Mouse (Mus musculus) liver, embryonic 13.5 days (tissue): Measurements from ENCODE around the gene 4930442H23Rik. TPM values are rescaled to one million over a fixed set of nuclear protein-coding genes. Genes with fewer than 3 reads are reported as not detected.

ENCODE experiments used
- ATAC-seq: fragments of 200-750 bp; cut with Nextera tagmentation; 2 replicates; pipeline ENCODE4 v1.8.0; 2017; ENCODE audit warnings: low read depth, mild to moderate bottlenecking, moderate number of reproducible peaks, moderate library complexity
- DNase-seq: peaks from one replicate; pipeline ENCODE4 v3.0.0; 2022
- H3K27ac ChIP-seq: fragments of 300-500 bp; sonication (generic); 2 replicates; pipeline ENCODE4 v1.5.1; 2015; ENCODE audit warnings: moderate library complexity, mild to moderate bottlenecking, inconsistent platforms
- H3K27me3 ChIP-seq: fragments of 300-500 bp; sonication (generic); 2 replicates; pipeline ENCODE4 v1.6.1; 2015; ENCODE audit warnings: mild to moderate bottlenecking, inconsistent platforms
- H3K36me3 ChIP-seq: fragments of 300-500 bp; sonication (generic); 2 replicates; pipeline ENCODE4 v1.6.1; 2015; ENCODE audit warnings: mild to moderate bottlenecking, inconsistent platforms
- H3K4me1 ChIP-seq: fragments of 300-500 bp; sonication (generic); replicated peaks from 2 replicates; pipeline ENCODE4 v1.6.1; 2015; ENCODE audit warnings: inconsistent platforms
- H3K4me2 ChIP-seq: fragments of 300-500 bp; sonication (generic); 2 replicates; pipeline ENCODE4 v1.6.1; 2015; ENCODE audit warnings: inconsistent platforms, mild to moderate bottlenecking, moderate library complexity
- H3K4me3 ChIP-seq: fragments of 300-500 bp; sonication (generic); replicated peaks from 2 replicates; pipeline ENCODE4 v1.5.1; 2015; ENCODE audit warnings: mild to moderate bottlenecking, inconsistent platforms
- H3K9ac ChIP-seq: fragments of 300-500 bp; sonication (generic); 2 replicates; pipeline ENCODE4 v1.6.1; 2015; ENCODE audit warnings: mild to moderate bottlenecking, inconsistent platforms
- H3K9me3 ChIP-seq: fragments of 300-500 bp; sonication (generic); replicated peaks from 2 replicates; pipeline ENCODE4 v1.6.1; 2016; ENCODE audit warnings: inconsistent platforms
- whole genome bisulfite sequencing: fragments of 180-500 bp; shearing (Covaris S2); methylation state at CpG from one replicate; pipeline ENCODE4 v1.1.7; 2015; ENCODE audit not compliant: insufficient replicate concordance; 5-methylcytosine and 5-hydroxymethylcytosine counted together
- polyA plus RNA-seq: library from polyadenylated mRNA; unstranded; fragments of >200 nt; fragmentation: Nextera tagmentation; extraction: Ambion mirVana; gene quantifications from 2 replicates; pipeline ENCODE4 v1.2.1, GENCODE M21; 2015

The 4930442H23Rik gene
- polyA plus RNA-seq, 1 experiment from 2014 or later = not detected

DNA sequence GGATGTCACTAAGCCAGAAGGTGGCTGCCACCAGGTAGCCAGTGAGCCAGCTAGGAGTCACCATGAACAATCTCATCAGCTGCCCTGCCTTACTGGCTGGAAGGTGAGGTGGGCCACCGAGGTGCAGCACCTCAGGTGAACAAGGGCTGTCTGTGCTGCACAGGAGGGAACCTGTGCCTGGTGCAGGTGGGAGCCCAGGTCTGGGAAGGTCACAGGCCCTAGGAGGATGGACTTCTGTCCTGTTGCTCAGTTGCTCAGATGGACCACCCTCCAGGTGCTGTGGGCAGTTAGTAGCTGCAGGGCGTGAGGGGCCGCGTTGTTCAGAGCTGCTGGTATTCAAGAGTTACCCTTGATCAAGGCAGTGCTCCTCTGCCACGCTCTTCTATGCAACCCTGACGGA is 33.2 kb upstream of the 4930442H23Rik start:
- Histone ChIP-seq H3K27ac (no peak overlapping the region), H3K9me3 (no peaks in the 10 kb centered on the region), H3K27me3 (peaks cover 14% of the 10 kb centered on the region), H3K9ac (no peak overlapping the region), H3K4me1 (peaks cover 4% of the 10 kb centered on the region; the same call in 1 of the 2 replicates), H3K4me2 (no peak overlapping the region), H3K4me3 (no peak overlapping the region), H3K36me3 (no peaks in the 10 kb centered on the region)
- WGBS = 65% methylated on average over 6 of the region's 6 CpGs
- ATAC-seq (no peak), DNase-seq (no peak)

- H3K27ac ChIP-seq = no peak overlapping the region
- DNase-seq = no peak
- WGBS = 71% methylated on average over 6 of the region's 6 CpGs
- peaks cover 14% of the 10 kb centered on the region for H3K27me3 ChIP-seq
- H3K9me3 ChIP-seq = no peaks in the 10 kb centered on the region
- H3K36me3 ChIP-seq = no peaks in the 10 kb centered on the region
- ATAC-seq = no peak
- no peak overlapping the region for H3K9ac ChIP-seq
- H3K4me2 ChIP-seq = no peak overlapping the region
- no peaks in the 10 kb centered on the region for H3K4me1 ChIP-seq
- H3K4me3 ChIP-seq = no peak overlapping the region
Observed at GRCm38 (mm10) chr10:81216260-81216659, 32.6 kb upstream of the 4930442H23Rik start.

- no peak overlapping the region for H3K9ac ChIP-seq
- H3K4me2 ChIP-seq = no peak overlapping the region
- H3K27ac ChIP-seq = no peak overlapping the region
- H3K4me3 ChIP-seq = no peak overlapping the region
- H3K9me3 ChIP-seq = 0 out of 2 replicates have a peak, but pooled peaks cover 3% of the 10 kb centered on the region
- H3K36me3 ChIP-seq = no peaks in the 10 kb centered on the region
- ATAC-seq = no peak
- peaks cover 21% of the 10 kb centered on the region; the same call in 1 of the 2 replicates for H3K27me3 ChIP-seq
- H3K4me1 ChIP-seq = no peaks in the 10 kb centered on the region
- WGBS = 77% methylated on average over 5 of the region's 5 CpGs
- no peak for DNase-seq
Observed at GRCm38 (mm10) chr10:81210154-81210553, 26.5 kb upstream of the 4930442H23Rik start.

DNA sequence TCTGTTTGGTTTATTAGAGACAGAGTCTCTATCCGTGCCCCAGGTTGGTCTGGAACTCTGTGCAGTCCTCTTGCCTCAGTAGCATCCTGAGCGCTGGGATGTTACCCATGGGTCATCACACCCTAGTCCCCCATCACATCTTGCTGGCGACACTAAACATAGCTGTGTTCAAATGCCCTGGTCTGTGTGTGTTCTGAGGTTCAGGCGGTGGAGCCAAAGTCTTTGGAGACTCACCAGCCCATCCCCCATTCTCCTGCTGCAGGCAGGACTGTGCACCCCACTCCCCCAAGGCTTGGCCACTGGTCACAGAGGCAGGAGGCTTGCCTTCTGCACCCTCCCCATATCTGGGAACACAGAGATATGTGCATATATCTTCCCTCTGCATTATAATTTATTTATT is 20.5 kb upstream of the 4930442H23Rik start:
- H3K36me3 ChIP-seq = no peaks in the 10 kb centered on the region
- DNase-seq (no peak), ATAC-seq (no peak)
- peaks cover 32% of the 10 kb centered on the region for H3K27me3 ChIP-seq
- H3K4me2 ChIP-seq = no peak overlapping the region
- no peak overlapping the region for H3K9ac ChIP-seq
- peaks cover 24% of the 10 kb centered on the region for H3K4me1 ChIP-seq
- no peaks in the 10 kb centered on the region for H3K9me3 ChIP-seq
- peak overlapping the region; percentile 55; the same call in 1 of the 2 replicates for H3K27ac ChIP-seq
- WGBS = 63% methylated on average over 4 of the region's 4 CpGs
- no peak overlapping the region for H3K4me3 ChIP-seq

GRCm38 (mm10) chr10:81202978-81203720 is 19.5 kb upstream of the 4930442H23Rik start:
- Histone ChIP-seq H3K4me2 (no peak overlapping the region), H3K4me3 (no peak overlapping the region), H3K9me3 (no peaks in the 10 kb centered on the region), H3K27ac (peak overlapping the region; percentile 55; the same call in 1 of the 2 replicates), H3K27me3 (peaks cover 35% of the 10 kb centered on the region), H3K36me3 (no peaks in the 10 kb centered on the region), H3K9ac (peak overlapping the region; percentile 17; the same call in 1 of the 2 replicates), H3K4me1 (peaks cover 24% of the 10 kb centered on the region)
- DNase-seq = peak; percentile 77
- 22% methylated on average over 8 of the region's 8 CpGs for WGBS
- peak; percentile 85 for ATAC-seq

GRCm38 (mm10) chr10:81201807-81202758 is 18.4 kb upstream of the 4930442H23Rik start, which contains the start of gene Nmrk2:
Gene Nmrk2 (minus strand): TSS chr10:81202051.
- 62% methylated on average over 13 of the region's 13 CpGs for WGBS
- no peak within 1 kb of the TSS for H3K9ac ChIP-seq
- peak within 1 kb of the TSS; percentile 40; the same call in 1 of the 2 replicates for H3K27ac ChIP-seq
- peaks cover 24% of the 10 kb centered on the region for H3K4me1 ChIP-seq
- peaks cover 42% of the 10 kb centered on the region for H3K27me3 ChIP-seq
- no peak within 1 kb of the TSS for H3K4me2 ChIP-seq
- H3K4me3 ChIP-seq = no peak within 1 kb of the TSS
- H3K9me3 ChIP-seq = no peaks in the 10 kb centered on the region
- no peaks in the 10 kb centered on the region for H3K36me3 ChIP-seq
- ATAC-seq (no peak), DNase-seq (no peak)

DNA sequence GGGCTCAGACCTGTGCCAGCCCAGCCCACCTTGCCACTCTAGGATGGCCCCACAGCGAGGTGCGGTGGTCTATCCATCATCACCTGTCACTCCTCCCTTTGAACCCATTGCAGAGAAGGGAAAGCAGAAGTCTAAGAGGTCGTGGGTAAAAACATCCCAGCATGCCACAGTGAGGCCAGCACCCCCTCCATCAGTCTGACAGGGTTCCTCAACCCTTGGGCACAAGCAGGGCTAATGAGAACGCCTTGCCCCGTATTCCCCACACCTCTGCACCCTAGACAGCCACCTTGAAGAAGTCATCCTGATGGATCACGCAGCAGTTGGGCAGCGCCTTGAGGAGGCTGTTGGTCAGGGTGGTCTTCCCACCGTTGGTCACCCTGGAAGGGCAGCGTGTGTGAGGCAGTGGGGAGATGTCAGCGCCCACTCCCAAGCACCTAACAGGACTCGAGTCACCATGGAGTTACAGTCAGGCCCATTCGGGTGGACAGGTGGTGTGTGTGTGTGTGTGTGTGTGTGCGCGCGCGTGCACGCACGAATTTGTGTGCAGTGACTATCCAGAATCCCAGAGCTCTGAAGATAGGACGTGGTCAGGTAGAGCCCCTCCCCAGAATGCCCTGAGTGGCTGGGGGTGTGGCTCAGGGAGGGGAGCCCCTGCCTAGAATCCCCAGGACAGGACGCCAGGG is 17.1 kb upstream of the 4930442H23Rik start:
- H3K4me3 ChIP-seq = no peak overlapping the region
- no peak overlapping the region for H3K4me2 ChIP-seq
- H3K36me3 ChIP-seq = no peaks in the 10 kb centered on the region
- no peak for ATAC-seq
- no peak overlapping the region for H3K9ac ChIP-seq
- no peak overlapping the region for H3K27ac ChIP-seq
- 70% methylated on average over 20 of the region's 20 CpGs for WGBS
- DNase-seq = no peak
- H3K4me1 ChIP-seq = peaks cover 24% of the 10 kb centered on the region
- no peaks in the 10 kb centered on the region for H3K9me3 ChIP-seq
- peaks cover 44% of the 10 kb centered on the region for H3K27me3 ChIP-seq

- WGBS = 76% methylated on average over 13 of the region's 13 CpGs
Observed at GRCm38 (mm10) chr10:81200141-81200540, 16.5 kb upstream of the 4930442H23Rik start.

DNA sequence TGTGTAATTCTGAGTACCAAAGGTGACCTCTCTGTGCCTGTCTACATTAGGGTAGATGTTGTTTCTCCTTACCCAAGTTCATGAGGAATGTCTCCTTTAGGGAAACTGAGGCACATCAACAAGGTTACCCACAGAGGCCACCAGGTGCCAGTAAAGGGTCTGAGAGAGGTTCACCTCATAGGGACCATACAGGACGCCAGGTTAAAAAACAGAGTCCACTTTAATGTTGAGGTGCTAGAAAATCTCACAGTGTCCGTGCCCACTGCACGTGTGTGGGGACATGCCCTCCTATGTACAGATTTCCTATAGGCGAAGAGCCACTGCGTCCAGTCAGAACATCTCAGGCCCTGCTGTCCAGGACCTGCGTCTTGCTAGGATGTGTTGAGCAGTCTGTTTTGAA is 15.3 kb upstream of the 4930442H23Rik start:
- Histone ChIP-seq H3K36me3 (no peaks in the 10 kb centered on the region), H3K4me3 (no peak overlapping the region), H3K27ac (no peak overlapping the region), H3K9me3 (no peaks in the 10 kb centered on the region), H3K27me3 (peaks cover 54% of the 10 kb centered on the region), H3K4me2 (no peak overlapping the region), H3K4me1 (peaks cover 35% of the 10 kb centered on the region), H3K9ac (no peak overlapping the region)
- WGBS = 66% methylated on average over 6 of the region's 6 CpGs
- ATAC-seq (no peak), DNase-seq (no peak)

More at GRCm38 (mm10) chr10:81200141-81200540, 16.5 kb upstream of the 4930442H23Rik start:
- ATAC-seq (no peak), DNase-seq (no peak)
- Histone ChIP-seq H3K4me3 (no peak overlapping the region), H3K36me3 (no peaks in the 10 kb centered on the region), H3K9me3 (no peaks in the 10 kb centered on the region), H3K4me1 (peaks cover 28% of the 10 kb centered on the region), H3K4me2 (no peak overlapping the region), H3K27me3 (peaks cover 44% of the 10 kb centered on the region), H3K27ac (no peak overlapping the region), H3K9ac (no peak overlapping the region)

DNA sequence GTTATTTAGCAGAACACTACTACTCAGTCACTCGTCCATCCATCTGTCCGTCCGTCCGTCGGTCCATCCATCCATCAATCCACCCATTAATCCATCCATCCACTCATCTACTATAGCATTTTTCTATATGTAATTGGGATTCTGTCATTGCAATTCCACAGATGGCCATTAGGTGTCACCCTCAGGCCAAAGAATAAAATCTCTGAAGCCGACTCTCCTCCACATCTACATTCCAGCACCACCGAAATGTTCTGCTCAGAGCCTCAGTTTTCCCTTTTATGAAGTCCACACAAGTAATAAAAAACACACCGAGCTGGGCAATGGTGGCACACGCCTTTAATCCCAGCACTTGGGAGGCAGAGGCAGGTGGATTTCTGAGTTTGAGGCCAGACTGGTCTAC is 14.6 kb upstream of the 4930442H23Rik start:
- H3K4me3 ChIP-seq = no peak overlapping the region
- H3K27ac ChIP-seq = no peak overlapping the region
- peaks cover 62% of the 10 kb centered on the region for H3K27me3 ChIP-seq
- 1% methylated on average over 9 of the region's 9 CpGs for WGBS
- no peak overlapping the region for H3K4me2 ChIP-seq
- ATAC-seq (no peak), DNase-seq (no peak)
- peaks cover 34% of the 10 kb centered on the region for H3K4me1 ChIP-seq
- no peaks in the 10 kb centered on the region for H3K36me3 ChIP-seq
- no peak overlapping the region for H3K9ac ChIP-seq
- no peaks in the 10 kb centered on the region for H3K9me3 ChIP-seq

- no peaks in the 10 kb centered on the region for H3K9me3 ChIP-seq
- H3K27ac ChIP-seq = no peak overlapping the region
- ATAC-seq = no peak
- no peaks in the 10 kb centered on the region for H3K36me3 ChIP-seq
- no peak for DNase-seq
- WGBS = 39% methylated on average over 6 of the region's 6 CpGs
- H3K9ac ChIP-seq = no peak overlapping the region
- peaks cover 34% of the 10 kb centered on the region for H3K4me1 ChIP-seq
- H3K4me3 ChIP-seq = no peak overlapping the region
- no peak overlapping the region for H3K4me2 ChIP-seq
- H3K27me3 ChIP-seq = peaks cover 70% of the 10 kb centered on the region
Observed at GRCm38 (mm10) chr10:81197305-81197704, 13.7 kb upstream of the 4930442H23Rik start.
